Mouse (Mus musculus): Measurements from ENCODE around the gene Hoga1. TPM values are rescaled to one million over a fixed set of nuclear protein-coding genes. Genes with fewer than 3 reads are reported as not detected.

The Hoga1 gene
- polyA plus RNA-seq, 1 experiment from 2014 or later: 70.5 TPM

DNA sequence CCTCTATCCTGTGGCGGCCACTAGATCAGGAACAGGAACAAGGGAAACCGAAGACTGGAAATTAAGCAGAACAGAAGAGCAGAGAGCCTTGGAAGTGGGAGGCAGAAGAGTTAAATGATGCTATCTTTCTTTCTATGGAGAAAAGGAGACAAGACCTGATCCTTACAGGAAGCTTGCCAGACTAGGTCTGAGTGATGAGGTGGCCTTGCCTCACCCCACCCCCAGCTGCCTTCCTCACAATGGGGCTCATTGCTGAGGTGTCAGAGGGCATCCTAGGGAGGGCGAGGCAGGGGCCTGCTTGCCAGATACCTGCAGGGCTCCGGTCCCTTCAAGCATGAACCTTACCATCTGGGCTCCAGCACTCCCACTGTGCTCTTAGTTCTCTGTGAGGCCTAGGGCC is 6.5 kb downstream of the Hoga1 start, which contains the start of gene 4933411K16Rik:
Gene 4933411K16Rik, plus strand, starts transcription at position 301 of the 400 bp plus-strand sequence.
- Histone ChIP-seq H3K4me3 (ENCODE audit: low read depth, low read length) (no peak within 1 kb of the TSS), H3K4me1 (ENCODE audit: control insufficient read depth, low read depth, low read length) (no peaks in the 10 kb centered on the region), H3K9me3 (replicated peaks; ENCODE audit: control insufficient read depth, low read length) (no peaks in the 10 kb centered on the region), H3K4me2 (ENCODE audit: low read depth, low read length) (no peak within 1 kb of the TSS), H3K9ac (ENCODE audit: low read depth, low read length) (no peak within 1 kb of the TSS), H3K27ac (ENCODE audit: low read length) (no peak within 1 kb of the TSS), H3K36me3 (ENCODE audit: control insufficient read depth, insufficient read depth) (no peaks in the 10 kb centered on the region), H3K27me3 (ENCODE audit: control insufficient read depth, insufficient read depth, low read depth, low read length) (no peaks in the 10 kb centered on the region)
- WGBS (ENCODE audit: insufficient replicate concordance): 78% methylated on average over 4 of the region's 4 CpGs
- no peak for ATAC-seq (ENCODE audit: low read depth)

DNA sequence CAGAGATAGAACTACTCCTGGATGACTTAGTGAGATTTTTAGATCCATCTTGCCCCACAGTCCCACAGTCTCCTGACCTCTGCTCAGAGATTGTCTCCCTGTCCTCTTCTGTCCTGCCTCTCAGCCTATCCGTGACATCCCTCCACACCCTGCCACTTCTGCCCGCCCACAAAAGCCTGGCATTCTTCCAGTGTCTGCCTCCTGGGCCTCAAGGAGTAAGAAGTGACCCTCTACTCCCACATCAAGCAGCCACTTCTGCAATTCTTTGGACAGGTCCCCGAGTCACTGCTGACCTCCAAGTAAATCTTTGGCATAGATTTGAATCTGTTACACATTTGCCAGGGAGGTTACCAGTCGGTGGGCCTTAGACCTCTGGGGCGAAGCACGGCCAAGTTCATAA is 8.8 kb downstream of the Hoga1 start:
- 53% methylated on average over 6 of the region's 6 CpGs for WGBS (ENCODE audit: insufficient replicate concordance)
- no peak overlapping the region for H3K4me3 ChIP-seq (ENCODE audit: low read depth, low read length)
- no peak overlapping the region for H3K9ac ChIP-seq (ENCODE audit: low read depth, low read length)
- no peak for ATAC-seq (ENCODE audit: low read depth)
- H3K4me2 ChIP-seq (ENCODE audit: low read depth, low read length): no peak overlapping the region
- no peaks in the 10 kb centered on the region for H3K4me1 ChIP-seq (ENCODE audit: control insufficient read depth, low read depth, low read length)
- H3K27ac ChIP-seq (ENCODE audit: low read length): no peak overlapping the region
- H3K27me3 ChIP-seq (ENCODE audit: control insufficient read depth, insufficient read depth, low read depth, low read length): no peaks in the 10 kb centered on the region
- H3K9me3 ChIP-seq (replicated peaks; ENCODE audit: control insufficient read depth, low read length): no peaks in the 10 kb centered on the region
- H3K36me3 ChIP-seq (ENCODE audit: control insufficient read depth, insufficient read depth): no peaks in the 10 kb centered on the region

DNA sequence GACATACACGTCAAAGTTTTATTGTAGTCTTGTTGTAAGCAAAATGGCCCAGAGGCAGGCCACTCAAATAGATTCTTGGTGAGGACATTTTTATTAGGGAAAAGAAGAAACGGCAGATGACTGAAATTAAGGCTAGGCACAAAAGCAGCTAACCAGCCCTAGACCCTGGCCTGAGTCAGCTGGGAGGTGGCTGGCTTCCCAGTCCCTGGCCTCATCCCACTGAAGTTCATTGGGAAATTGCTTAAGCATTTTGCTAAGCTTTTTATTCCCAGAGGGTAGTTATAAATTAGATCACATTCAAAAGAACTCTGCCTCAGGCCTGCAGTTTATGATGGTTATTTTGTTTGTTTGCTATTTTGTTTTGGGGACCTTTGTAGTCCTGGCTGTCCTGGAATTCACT is 10.5 kb downstream of the Hoga1 start:
- Histone ChIP-seq H3K27me3 (ENCODE audit: control insufficient read depth, insufficient read depth, low read depth, low read length) (no peaks in the 10 kb centered on the region), H3K4me1 (ENCODE audit: control insufficient read depth, low read depth, low read length) (peaks cover under 1% of the 10 kb centered on the region; the same call in 1 of the 2 replicates), H3K9me3 (replicated peaks; ENCODE audit: control insufficient read depth, low read length) (no peaks in the 10 kb centered on the region), H3K9ac (ENCODE audit: low read depth, low read length) (no peak overlapping the region), H3K27ac (ENCODE audit: low read length) (no peak overlapping the region), H3K4me3 (ENCODE audit: low read depth, low read length) (no peak overlapping the region), H3K4me2 (ENCODE audit: low read depth, low read length) (no peak overlapping the region), H3K36me3 (ENCODE audit: control insufficient read depth, insufficient read depth) (no peaks in the 10 kb centered on the region)
- 72% methylated on average over 2 of the region's 2 CpGs for WGBS (ENCODE audit: insufficient replicate concordance)
- no peak for ATAC-seq (ENCODE audit: low read depth)

DNA sequence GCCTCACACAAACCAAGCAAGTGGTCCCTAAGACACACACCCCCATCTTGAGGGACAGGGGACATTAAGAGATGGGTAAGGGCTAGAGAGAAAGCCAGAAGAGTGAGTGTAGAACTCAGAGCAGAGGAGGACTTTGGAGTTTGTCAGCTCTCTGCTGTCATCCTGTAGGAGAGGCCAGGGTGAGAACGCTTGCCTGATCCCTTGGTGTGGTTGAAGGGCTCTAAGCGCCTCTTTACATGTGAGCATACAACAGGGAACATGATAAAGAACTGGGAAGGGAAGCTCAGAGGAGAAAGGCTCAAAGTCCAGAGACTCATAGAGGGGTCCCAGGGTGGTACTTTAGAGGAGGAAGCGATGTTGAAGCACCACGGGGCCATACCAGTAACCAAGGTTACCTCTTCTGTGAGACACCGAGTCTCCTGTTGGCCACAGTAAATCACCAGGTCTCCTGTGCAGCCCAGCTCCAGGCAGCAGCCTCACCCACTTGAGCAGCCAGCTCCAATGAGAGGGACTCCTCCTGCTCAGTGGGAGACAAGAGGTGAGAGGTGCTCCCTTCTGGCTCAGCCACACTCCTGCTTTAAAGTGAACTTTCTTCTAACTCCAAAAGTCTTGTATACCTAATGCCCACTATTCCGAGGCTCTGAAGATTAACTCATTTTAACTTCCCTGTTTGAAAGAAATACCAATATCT is 11.5 kb downstream of the Hoga1 start:
- Histone ChIP-seq H3K4me2 (ENCODE audit: low read depth, low read length) (no peak overlapping the region), H3K4me1 (ENCODE audit: control insufficient read depth, low read depth, low read length) (peaks cover 2% of the 10 kb centered on the region; the same call in 1 of the 2 replicates), H3K9ac (ENCODE audit: low read depth, low read length) (no peak overlapping the region), H3K9me3 (replicated peaks; ENCODE audit: control insufficient read depth, low read length) (no peaks in the 10 kb centered on the region), H3K36me3 (ENCODE audit: control insufficient read depth, insufficient read depth) (no peaks in the 10 kb centered on the region), H3K27ac (ENCODE audit: low read length) (no peak overlapping the region), H3K27me3 (ENCODE audit: control insufficient read depth, insufficient read depth, low read depth, low read length) (no peaks in the 10 kb centered on the region), H3K4me3 (ENCODE audit: low read depth, low read length) (no peak overlapping the region)
- ATAC-seq (ENCODE audit: low read depth): no peak
- WGBS (ENCODE audit: insufficient replicate concordance): 60% methylated on average over 6 of the region's 6 CpGs

DNA sequence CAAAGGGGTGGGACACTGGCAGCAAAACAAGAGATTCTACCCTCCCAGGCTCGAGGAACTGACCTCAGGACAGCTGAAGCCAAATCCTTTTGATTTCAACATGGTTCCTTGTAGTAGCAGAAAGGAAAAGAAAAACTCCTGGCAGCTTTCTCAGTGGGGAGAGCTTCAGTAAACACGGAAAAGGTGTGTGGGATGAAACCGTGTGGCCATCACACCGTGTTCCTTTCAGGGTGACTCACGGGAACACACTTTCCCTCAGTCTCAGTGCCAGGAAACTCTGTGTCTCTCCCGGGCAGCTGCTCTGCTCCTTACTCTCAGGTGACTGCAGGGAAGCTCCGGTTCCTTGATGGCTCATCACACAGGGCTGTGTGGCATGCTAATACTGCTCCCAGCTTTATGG is 13.0 kb downstream of the Hoga1 start:
- no peak for ATAC-seq (ENCODE audit: low read depth)
- no peaks in the 10 kb centered on the region for H3K9me3 ChIP-seq (replicated peaks; ENCODE audit: control insufficient read depth, low read length)
- WGBS (ENCODE audit: insufficient replicate concordance): 49% methylated on average over 7 of the region's 7 CpGs
- no peaks in the 10 kb centered on the region for H3K27me3 ChIP-seq (ENCODE audit: control insufficient read depth, insufficient read depth, low read depth, low read length)
- H3K9ac ChIP-seq (ENCODE audit: low read depth, low read length): no peak overlapping the region
- no peaks in the 10 kb centered on the region for H3K36me3 ChIP-seq (ENCODE audit: control insufficient read depth, insufficient read depth)
- peaks cover 2% of the 10 kb centered on the region; the same call in 1 of the 2 replicates for H3K4me1 ChIP-seq (ENCODE audit: control insufficient read depth, low read depth, low read length)
- no peak overlapping the region for H3K4me3 ChIP-seq (ENCODE audit: low read depth, low read length)
- no peak overlapping the region for H3K4me2 ChIP-seq (ENCODE audit: low read depth, low read length)
- H3K27ac ChIP-seq (ENCODE audit: low read length): no peak overlapping the region

DNA sequence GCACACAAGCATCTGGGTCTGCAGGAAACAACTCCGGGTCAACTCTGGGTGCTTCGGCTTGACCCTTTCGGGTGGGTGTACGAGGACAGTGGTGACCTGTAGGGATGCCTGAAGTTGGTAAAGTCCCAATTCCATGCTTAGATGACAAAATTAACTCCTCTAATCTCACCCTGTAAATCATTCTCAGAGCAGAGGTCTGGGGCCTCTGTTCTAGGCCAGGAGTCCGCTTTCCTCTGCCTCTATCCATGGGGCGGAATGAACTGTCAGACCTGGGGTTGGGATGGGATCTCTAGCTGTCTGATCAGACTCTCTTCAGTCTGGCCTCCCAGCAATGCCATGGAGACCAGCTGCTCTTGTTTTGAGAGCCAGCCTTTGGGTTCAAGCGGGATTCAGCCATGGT is 16.0 kb downstream of the Hoga1 start:
- no peak overlapping the region for H3K9ac ChIP-seq (ENCODE audit: low read depth, low read length)
- ATAC-seq (ENCODE audit: low read depth): peak; percentile 86
- no peak overlapping the region for H3K4me3 ChIP-seq (ENCODE audit: low read depth, low read length)
- peaks cover 2% of the 10 kb centered on the region; the same call in 1 of the 2 replicates for H3K4me1 ChIP-seq (ENCODE audit: control insufficient read depth, low read depth, low read length)
- H3K36me3 ChIP-seq (ENCODE audit: control insufficient read depth, insufficient read depth): no peaks in the 10 kb centered on the region
- H3K27ac ChIP-seq (ENCODE audit: low read length): peak overlapping the region; percentile 59
- no peaks in the 10 kb centered on the region for H3K9me3 ChIP-seq (replicated peaks; ENCODE audit: control insufficient read depth, low read length)
- H3K4me2 ChIP-seq (ENCODE audit: low read depth, low read length): no peak overlapping the region
- H3K27me3 ChIP-seq (ENCODE audit: control insufficient read depth, insufficient read depth, low read depth, low read length): no peaks in the 10 kb centered on the region
- WGBS (ENCODE audit: insufficient replicate concordance): 64% methylated on average over 7 of the region's 7 CpGs

DNA sequence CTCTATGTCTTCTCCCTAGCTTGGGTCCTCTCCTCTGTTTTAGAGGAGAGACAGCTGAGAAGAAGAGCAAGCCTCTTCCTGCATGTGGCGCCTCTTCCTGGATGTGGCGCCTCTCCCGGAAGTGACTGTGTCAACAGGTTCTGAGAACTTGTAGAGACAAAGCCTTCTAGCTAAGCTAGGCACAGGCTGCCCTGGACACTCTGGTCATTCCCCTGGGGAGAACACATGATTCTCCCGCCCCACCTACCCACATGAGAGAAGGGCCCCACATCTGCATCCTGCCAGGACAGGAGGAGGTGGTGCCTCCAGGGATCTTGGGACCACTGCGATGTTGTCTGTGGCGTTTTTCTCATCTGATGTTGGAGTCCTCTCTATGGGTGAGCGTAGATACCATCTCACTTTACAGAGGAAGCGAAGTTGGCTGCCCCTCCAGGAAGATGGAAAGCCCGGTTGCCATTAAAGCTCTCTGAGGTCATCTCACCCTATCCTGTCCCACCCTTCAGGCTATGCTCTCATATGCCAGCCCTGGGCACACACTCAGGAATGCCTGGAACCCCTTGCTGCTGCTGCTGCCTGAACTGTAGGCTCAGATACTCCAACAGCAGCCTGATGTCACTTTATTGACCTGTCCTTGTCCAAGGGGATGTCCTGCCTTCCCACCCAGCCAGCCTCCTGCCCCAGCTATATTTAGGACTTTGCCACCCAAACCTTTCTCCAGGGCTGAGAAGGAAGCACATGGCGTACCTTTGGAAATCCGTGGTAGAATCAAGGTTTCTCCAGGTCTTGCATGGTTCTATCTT is 23.2 kb downstream of the Hoga1 start:
- Histone ChIP-seq H3K27ac (ENCODE audit: low read length) (no peak overlapping the region), H3K4me2 (ENCODE audit: low read depth, low read length) (no peak overlapping the region), H3K9me3 (replicated peaks; ENCODE audit: control insufficient read depth, low read length) (no peaks in the 10 kb centered on the region), H3K4me1 (ENCODE audit: control insufficient read depth, low read depth, low read length) (no peaks in the 10 kb centered on the region), H3K27me3 (ENCODE audit: control insufficient read depth, insufficient read depth, low read depth, low read length) (no peaks in the 10 kb centered on the region), H3K9ac (ENCODE audit: low read depth, low read length) (no peak overlapping the region), H3K36me3 (ENCODE audit: control insufficient read depth, insufficient read depth) (no peaks in the 10 kb centered on the region), H3K4me3 (ENCODE audit: low read depth, low read length) (no peak overlapping the region)
- no peak for ATAC-seq (ENCODE audit: low read depth)
- WGBS (ENCODE audit: insufficient replicate concordance): 56% methylated on average over 11 of the region's 11 CpGs

DNA sequence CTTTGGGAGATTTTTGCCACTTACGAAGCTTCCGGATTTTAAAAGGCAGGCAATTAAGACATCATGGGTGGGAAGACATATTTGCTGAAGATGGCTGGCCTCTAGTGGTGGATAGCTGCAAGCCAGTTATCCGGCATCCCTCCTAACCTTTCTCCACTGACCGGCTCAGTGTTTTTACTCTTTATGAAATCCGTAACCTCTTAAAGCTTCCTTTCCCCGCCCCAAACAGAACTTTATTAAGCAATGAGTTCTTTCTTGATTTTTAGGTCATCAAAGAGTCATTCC is 23.8 kb downstream of the Hoga1 start:
- H3K27me3 ChIP-seq (ENCODE audit: control insufficient read depth, insufficient read depth, low read depth, low read length): no peaks in the 10 kb centered on the region
- no peak overlapping the region for H3K27ac ChIP-seq (ENCODE audit: low read length)
- H3K9ac ChIP-seq (ENCODE audit: low read depth, low read length): no peak overlapping the region
- 69% methylated on average over 6 of the region's 6 CpGs for WGBS (ENCODE audit: insufficient replicate concordance)
- no peak overlapping the region for H3K4me3 ChIP-seq (ENCODE audit: low read depth, low read length)
- H3K9me3 ChIP-seq (replicated peaks; ENCODE audit: control insufficient read depth, low read length): no peaks in the 10 kb centered on the region
- no peak overlapping the region for H3K4me2 ChIP-seq (ENCODE audit: low read depth, low read length)
- H3K36me3 ChIP-seq (ENCODE audit: control insufficient read depth, insufficient read depth): no peaks in the 10 kb centered on the region
- H3K4me1 ChIP-seq (ENCODE audit: control insufficient read depth, low read depth, low read length): no peaks in the 10 kb centered on the region
- no peak for ATAC-seq (ENCODE audit: low read depth)

DNA sequence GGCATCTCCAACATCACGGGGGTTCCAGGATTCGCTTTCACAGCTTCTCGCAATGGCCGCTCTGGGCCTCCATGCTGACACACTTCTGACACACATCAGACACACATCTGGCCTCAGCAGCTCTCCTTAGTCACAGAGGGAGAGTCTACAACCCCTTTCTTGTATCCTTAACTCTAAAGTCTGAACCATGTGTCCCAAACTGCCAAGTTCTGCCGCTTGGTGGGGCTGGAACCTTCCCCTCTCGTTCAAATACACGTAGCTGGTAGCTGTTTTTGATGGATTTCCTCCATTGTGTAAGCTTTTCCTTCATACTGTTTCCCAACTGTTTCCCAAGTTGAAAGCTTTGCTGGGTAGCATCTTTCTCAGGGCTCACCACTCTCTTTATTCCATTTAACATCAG is 25.8 kb downstream of the Hoga1 start:
- 64% methylated on average over 7 of the region's 7 CpGs for whole genome bisulfite sequencing (ENCODE audit: insufficient replicate concordance)
- Histone ChIP-seq H3K9me3 (replicated peaks; ENCODE audit: control insufficient read depth, low read length) (no peaks in the 10 kb centered on the region), H3K27ac (ENCODE audit: low read length) (peak overlapping the region; percentile 8), H3K9ac (ENCODE audit: low read depth, low read length) (no peak overlapping the region), H3K4me1 (ENCODE audit: control insufficient read depth, low read depth, low read length) (no peaks in the 10 kb centered on the region), H3K27me3 (ENCODE audit: control insufficient read depth, insufficient read depth, low read depth, low read length) (no peaks in the 10 kb centered on the region), H3K4me2 (ENCODE audit: low read depth, low read length) (no peak overlapping the region), H3K36me3 (ENCODE audit: control insufficient read depth, insufficient read depth) (no peaks in the 10 kb centered on the region), H3K4me3 (ENCODE audit: low read depth, low read length) (no peak overlapping the region)
- no peak for ATAC-seq (ENCODE audit: low read depth)
